ENCODE assay signal across 21 mouse cellular contexts in genomic region chr5:32206726-32207125, GRCm38 (mm10). TPM values are rescaled to one million over a fixed set of nuclear protein-coding genes. Genes with fewer than 3 reads are reported as not detected.
A peak's percentile ranks its signal among the peaks of the same experiment; 100 is the strongest.
DNase-seq lines count a peak whose midpoint lies in the region; ATAC-seq and TF ChIP-seq lines count a peak whose summit lies in the region.
"Had no signal": no experiment of that assay in that cellular context is flagged by ENCODE, and none has a peak within 500 bp of the region (broad histone marks: within the 10 kb centered on the region; RNA-seq: fewer than 3 reads in every experiment).

No protein-coding gene starts in this region.

- no peak for TF ChIP-seq CTCF in kidney, adult 2 months (conservative IDR thresholded peaks at IDR 0.05; ENCODE audit: insufficient read depth, insufficient read length, low read depth, low read length)
- no peak for TF ChIP-seq CTCF in layer of hippocampus, adult 2 months (conservative IDR thresholded peaks at IDR 0.05)

- H3K4me1 ChIP-seq in kidney, adult 2 months (ENCODE audit: control insufficient read depth, insufficient read depth, low read length): no peaks in the 10 kb centered on the region
- no peaks in the 10 kb centered on the region for H3K4me1 ChIP-seq in kidney, embryonic 14.5 days (ENCODE audit: control insufficient read depth, insufficient read depth, low read length)
- no peaks in the 10 kb centered on the region for H3K4me1 ChIP-seq in liver, embryonic 16.5 days (ENCODE audit: control insufficient read depth, low read depth, low read length)
- no peaks in the 10 kb centered on the region for H3K4me1 ChIP-seq in liver, embryonic 11.5 days (replicated peaks; ENCODE audit: control insufficient read depth, insufficient read depth, low read length)
- H3K4me1 ChIP-seq: embryonic facial prominence, embryonic 12.5 days; forebrain, embryonic 15.5 days; heart, embryonic 13.5 days; hindbrain, embryonic 15.5 days had no signal

- H3K4me3 ChIP-seq in kidney, adult 2 months (ENCODE audit: insufficient read depth, low read depth, low read length): no peak overlapping the region
- no peak overlapping the region for H3K4me3 ChIP-seq in kidney, embryonic 14.5 days (ENCODE audit: low read length)
- H3K4me3 ChIP-seq in liver, embryonic 16.5 days (ENCODE audit: low read depth, low read length): no peak overlapping the region
- H3K4me3 ChIP-seq in liver, embryonic 11.5 days (ENCODE audit: low read depth, low read length): no peak overlapping the region
- H3K4me3 ChIP-seq in layer of hippocampus, adult 2 months: no peak overlapping the region
- H3K4me3 ChIP-seq: embryonic facial prominence, embryonic 12.5 days; forebrain, embryonic 15.5 days; heart, embryonic 13.5 days; hindbrain, embryonic 15.5 days had no signal

- H3K27ac ChIP-seq in kidney, adult 2 months (ENCODE audit: insufficient read depth, low read depth, low read length): no peak overlapping the region
- H3K27ac ChIP-seq in kidney, embryonic 14.5 days (ENCODE audit: low read depth, low read length): no peak overlapping the region
- no peak overlapping the region for H3K27ac ChIP-seq in liver, embryonic 16.5 days (ENCODE audit: low read length)
- no peak overlapping the region for H3K27ac ChIP-seq in liver, embryonic 11.5 days (ENCODE audit: low read depth, low read length)
- peak overlapping the region; percentile 85 for H3K27ac ChIP-seq in layer of hippocampus, adult 2 months
- H3K27ac ChIP-seq: embryonic facial prominence, embryonic 12.5 days; forebrain, embryonic 15.5 days; heart, embryonic 13.5 days; hindbrain, embryonic 15.5 days had no signal

- 45% methylated on average over 2 of the region's 2 CpGs for WGBS in kidney, adult 2 months
- WGBS in kidney, embryonic 14.5 days: 66% methylated on average over 2 of the region's 2 CpGs
- WGBS in liver, embryonic 16.5 days (ENCODE audit: insufficient replicate concordance): 47% methylated on average over 2 of the region's 2 CpGs
- 69% methylated on average over 2 of the region's 2 CpGs for WGBS in liver, embryonic 11.5 days

- DNase-seq in kidney, adult 2 months: peak; percentile 37
- DNase-seq in liver, embryonic 11.5 days (ENCODE audit: low spot score): no peak
- peak; percentile 46 to 49 for DNase-seq in layer of hippocampus, adult 2 months (ENCODE audit: low spot score in 2 of 2)
- DNase-seq in layer of hippocampus, postnatal 14 days (ENCODE audit: low spot score in 2 of 2): peak; percentile 32 to 70
- no peak for DNase-seq in spleen, postnatal 14 days (ENCODE audit: low spot score in 2 of 2)
- DNase-seq: adrenal gland, postnatal 25 days; cerebellum, adult 11 months; cerebellum, adult 9-10 months; cerebellum, postnatal 25 days; gastrocnemius, postnatal 14 days; heart, postnatal 36 days had no signal

- ATAC-seq in kidney, embryonic 14.5 days (ENCODE audit: low FRiP score, low TSS enrichment): no peak
- ATAC-seq in liver, embryonic 16.5 days (ENCODE audit: low read depth): peak; percentile 32; the same call in 1 of the 2 replicates
- ATAC-seq in liver, embryonic 11.5 days (replicated peaks; ENCODE audit: low FRiP score): no peak
- ATAC-seq: activated CD4-positive, CD25-positive, alpha-beta regulatory T cell, adult 4 months; forebrain, embryonic 15.5 days; Patski had no signal

- no peaks in the 10 kb centered on the region for H3K27me3 ChIP-seq in kidney, adult 2 months (replicated peaks; ENCODE audit: control insufficient read depth, insufficient read depth, low read length)
- no peaks in the 10 kb centered on the region for H3K27me3 ChIP-seq in kidney, embryonic 14.5 days (ENCODE audit: control insufficient read depth, insufficient read depth, low read length)
- no peaks in the 10 kb centered on the region for H3K27me3 ChIP-seq in liver, embryonic 16.5 days (ENCODE audit: control insufficient read depth, insufficient read depth, low read depth, low read length)
- H3K27me3 ChIP-seq in liver, embryonic 11.5 days (replicated peaks; ENCODE audit: control insufficient read depth, insufficient read depth, low read length): no peaks in the 10 kb centered on the region
- H3K27me3 ChIP-seq: CH12.LX; embryonic facial prominence, embryonic 12.5 days; forebrain, embryonic 15.5 days; heart, embryonic 13.5 days; hindbrain, embryonic 15.5 days; Patski had no signal

- TF ChIP-seq POLR2A in kidney, adult 2 months (IDR thresholded peaks at IDR 0.05; ENCODE audit: low read depth, low read length): no peak

- H3K9ac ChIP-seq in kidney, embryonic 14.5 days (ENCODE audit: low read depth, low read length): no peak overlapping the region
- H3K9ac ChIP-seq in liver, embryonic 16.5 days (ENCODE audit: low read depth, low read length): no peak overlapping the region
- H3K9ac ChIP-seq in liver, embryonic 11.5 days (ENCODE audit: low read depth, low read length): no peak overlapping the region
- H3K9ac ChIP-seq: embryonic facial prominence, embryonic 12.5 days; forebrain, embryonic 15.5 days; heart, embryonic 13.5 days; hindbrain, embryonic 15.5 days had no signal

- H3K9me3 ChIP-seq in kidney, embryonic 14.5 days (ENCODE audit: control insufficient read depth, low read length): no peaks in the 10 kb centered on the region
- H3K9me3 ChIP-seq in liver, embryonic 16.5 days (replicated peaks; ENCODE audit: control insufficient read depth, low read length): no peaks in the 10 kb centered on the region
- H3K9me3 ChIP-seq in liver, embryonic 11.5 days (ENCODE audit: control insufficient read depth, low read length): no peaks in the 10 kb centered on the region
- H3K9me3 ChIP-seq: embryonic facial prominence, embryonic 12.5 days; forebrain, embryonic 15.5 days; heart, embryonic 13.5 days; hindbrain, embryonic 15.5 days had no signal

- no peaks in the 10 kb centered on the region for H3K36me3 ChIP-seq in kidney, adult 2 months (ENCODE audit: control insufficient read depth, insufficient read depth, low read length)
- no peaks in the 10 kb centered on the region for H3K36me3 ChIP-seq in kidney, embryonic 14.5 days (ENCODE audit: control insufficient read depth, insufficient read depth, low read length)
- H3K36me3 ChIP-seq in liver, embryonic 16.5 days (ENCODE audit: control insufficient read depth, insufficient read depth): no peaks in the 10 kb centered on the region
- H3K36me3 ChIP-seq in liver, embryonic 11.5 days (ENCODE audit: control insufficient read depth, insufficient read depth, low read length): no peaks in the 10 kb centered on the region
- H3K36me3 ChIP-seq: embryonic facial prominence, embryonic 12.5 days; forebrain, embryonic 15.5 days; heart, embryonic 13.5 days; hindbrain, embryonic 15.5 days had no signal

- H3K4me2 ChIP-seq in kidney, embryonic 14.5 days (replicated peaks; ENCODE audit: low read depth, low read length): no peak overlapping the region
- no peak overlapping the region for H3K4me2 ChIP-seq in liver, embryonic 16.5 days (ENCODE audit: low read depth, low read length)
- no peak overlapping the region for H3K4me2 ChIP-seq in liver, embryonic 11.5 days
- H3K4me2 ChIP-seq: embryonic facial prominence, embryonic 12.5 days; forebrain, embryonic 15.5 days; heart, embryonic 13.5 days; hindbrain, embryonic 15.5 days had no signal

RNA-seq across cellular contexts. Expression of gene Plb1, which starts 25.8 kb away (rescaled TPM):
- 0.02 and 0.03 TPM in 2 replicates for polyA plus RNA-seq in kidney, adult 2 months (2012; rRNA removed)
- not detected in 2 replicates for polyA plus RNA-seq in kidney, embryonic 14.5 days (2014; fragmentation: Nextera tagmentation; extraction: Ambion mirVana)
- 0.32 and 0.35 TPM in 2 replicates for polyA plus RNA-seq in liver, embryonic 16.5 days (2015; fragmentation: Nextera tagmentation; extraction: Ambion mirVana)
- not detected in 2 replicates for polyA plus RNA-seq in liver, embryonic 11.5 days (2014; fragmentation: Nextera tagmentation; extraction: Ambion mirVana)
- 1 to 10 TPM; 1.3 to 1.7 TPM for total RNA-seq in layer of hippocampus, adult 2 months (2021)
- under 1 TPM; 0.46 to 0.72 TPM for total RNA-seq in layer of hippocampus, postnatal 14 days (2021)
- total RNA-seq: adrenal gland, postnatal 25 days had no signal
- polyA plus RNA-seq: activated CD4-positive, CD25-positive, alpha-beta regulatory T cell, adult 4 months; forebrain, embryonic 15.5 days; hindbrain, embryonic 11.5 days; hindbrain, embryonic 15.5 days had no signal

Comparison
In these comparisons a context has a peak if more than half of its experiments do, and no peak if none do; other contexts are left out.
1. DNase-seq: peak in kidney, adult 2 months (single experiment), layer of hippocampus, adult 2 months (2 of 2) and layer of hippocampus, postnatal 14 days (2 of 2); none in liver, embryonic 11.5 days (single experiment) and spleen, postnatal 14 days (0 of 2).